Mouse (Mus musculus) liver, postnatal 0 days (tissue): Measurements from ENCODE around the gene Exoc3l. TPM values are rescaled to one million over a fixed set of nuclear protein-coding genes. Genes with fewer than 3 reads are reported as not detected.

ENCODE experiments used
- ATAC-seq: fragments of 200-750 bp; cut with Nextera tagmentation; 2 replicates; pipeline ENCODE4 v1.8.0; 2017; ENCODE audit warnings: mild to moderate bottlenecking, moderate library complexity
- DNase-seq: peaks from one replicate; pipeline ENCODE4 v3.0.0-alpha.2; 2016
- H3K27ac ChIP-seq: fragments of 300-500 bp; sonication (generic); 2 replicates; pipeline ENCODE4 v1.5.1; 2014; ENCODE audit warnings: antibody characterized with exemption, moderate library complexity, mild to moderate bottlenecking, low read depth
- H3K27me3 ChIP-seq: fragments of 300-500 bp; sonication (generic); 2 replicates; pipeline ENCODE4 v1.6.1; 2014; ENCODE audit warnings: low read length, control low read depth, mixed read lengths; ENCODE audit not compliant: insufficient read depth
- H3K36me3 ChIP-seq: fragments of 300-500 bp; sonication (generic); replicated peaks from 2 replicates; pipeline ENCODE4 v1.6.1; 2014; ENCODE audit warnings: mild to moderate bottlenecking, control low read depth, low read length, moderate library complexity, mixed read lengths; ENCODE audit not compliant: insufficient read depth
- H3K4me1 ChIP-seq: fragments of 300-500 bp; sonication (generic); 2 replicates; pipeline ENCODE4 v1.6.1; 2014; ENCODE audit warnings: antibody characterized with exemption, mild to moderate bottlenecking, control low read depth; ENCODE audit not compliant: insufficient read depth
- H3K4me2 ChIP-seq: fragments of 300-500 bp; sonication (generic); 2 replicates; pipeline ENCODE4 v1.6.1; 2014; ENCODE audit warnings: low read depth, mild to moderate bottlenecking, low read length, moderate library complexity, mixed read lengths
- H3K4me3 ChIP-seq: fragments of 300-500 bp; sonication (generic); 2 replicates; pipeline ENCODE4 v1.5.1; 2014; ENCODE audit warnings: low read depth, low read length
- H3K9ac ChIP-seq: fragments of 300-500 bp; sonication (generic); replicated peaks from 2 replicates; pipeline ENCODE4 v1.6.1; 2014; ENCODE audit warnings: mild to moderate bottlenecking, moderate library complexity
- H3K9me3 ChIP-seq: fragments of 300-500 bp; sonication (generic); 2 replicates; pipeline ENCODE4 v1.6.1; 2016; ENCODE audit warnings: mild to moderate bottlenecking, control low read depth, low read length, mixed read lengths
- CTCF ChIP-seq: sonication (generic); IDR thresholded peaks from 2 replicates; pipeline ENCODE4 v1.5.1; 2016; ENCODE audit warnings: antibody characterized with exemption, low read depth
- EP300 ChIP-seq: IDR thresholded peaks from 2 replicates; pipeline ENCODE4 v1.6.1; 2016; ENCODE audit warnings: antibody characterized with exemption, low read depth, mild to moderate bottlenecking
- WGBS: fragments of 180-500 bp; shearing (Covaris S2); extraction: QIAGEN DNeasy Blood & Tissue Kit; methylation state at CpG from one replicate; pipeline ENCODE4 v1.1.7; 2014; ENCODE audit not compliant: insufficient replicate concordance; 5-methylcytosine and 5-hydroxymethylcytosine counted together
- polyA plus RNA-seq: library from polyadenylated mRNA; unstranded; fragments of >200 nt; fragmentation: Nextera tagmentation; extraction: Ambion mirVana; gene quantifications from 2 replicates; pipeline ENCODE4 v1.2.1, GENCODE M21; 2015

Exoc3l gene
- polyA plus RNA-seq, 1 experiment from 2014 or later, result 6.6 TPM

DNA sequence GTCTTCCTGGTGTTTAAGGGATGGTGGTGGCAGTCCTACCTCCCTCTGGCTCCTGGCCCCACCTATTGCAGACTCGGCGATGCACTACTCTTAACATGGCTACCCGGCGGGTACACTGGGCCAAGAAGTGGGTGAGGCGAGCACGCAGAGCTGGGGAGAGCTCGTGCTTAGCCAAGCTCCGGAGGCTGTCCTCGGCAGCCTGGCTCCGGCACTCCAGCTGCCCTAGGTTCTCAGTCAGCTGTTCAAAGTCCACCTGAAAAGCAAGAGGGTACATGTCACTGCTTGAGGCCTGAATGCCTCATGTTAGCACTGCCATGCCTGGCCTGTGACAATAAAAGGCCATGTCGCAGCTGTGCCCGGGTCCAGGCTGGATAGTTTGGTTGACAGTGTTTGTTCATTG, 34.4 kb upstream of the Exoc3l start:
- no peak overlapping the region for H3K4me3 ChIP-seq
- peaks cover 14% of the 10 kb centered on the region for H3K4me1 ChIP-seq
- TF ChIP-seq CTCF (no peak), EP300 (no peak)
- H3K27me3 ChIP-seq, result no peaks in the 10 kb centered on the region
- H3K9me3 ChIP-seq, result no peaks in the 10 kb centered on the region
- no peak overlapping the region for H3K9ac ChIP-seq
- DNase-seq (no peak), ATAC-seq (no peak)
- H3K27ac ChIP-seq, result no peak overlapping the region
- H3K4me2 ChIP-seq, result no peak overlapping the region
- WGBS, result 89% methylated on average over 12 of the region's 12 CpGs
- H3K36me3 ChIP-seq, result peaks cover 44% of the 10 kb centered on the region

DNA sequence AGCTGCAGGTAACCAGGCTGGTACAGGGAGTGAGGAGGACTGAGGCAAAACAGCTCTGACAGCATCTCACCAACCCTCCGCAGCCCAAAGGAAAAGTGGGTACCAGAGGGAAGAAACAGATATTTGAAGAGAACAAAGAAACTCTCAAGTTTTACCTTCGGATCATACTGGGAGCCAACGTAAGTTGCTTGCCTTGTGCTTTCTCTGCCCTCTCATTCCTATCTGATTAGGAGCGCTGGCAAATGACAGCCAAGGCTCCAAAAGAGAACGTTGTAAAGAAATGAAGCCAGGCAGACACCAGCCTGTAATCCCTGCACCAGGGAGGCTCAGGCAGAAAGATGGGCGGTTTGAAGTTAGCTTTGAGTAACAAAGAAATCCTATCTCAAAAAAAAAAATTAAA, 31.1 kb upstream of the Exoc3l start:
- Histone ChIP-seq H3K9me3 (no peaks in the 10 kb centered on the region), H3K9ac (peak overlapping the region; percentile 84), H3K36me3 (peaks cover 48% of the 10 kb centered on the region), H3K27ac (peak overlapping the region; percentile 80), H3K27me3 (no peaks in the 10 kb centered on the region), H3K4me1 (peaks cover 25% of the 10 kb centered on the region), H3K4me2 (peak overlapping the region; percentile 97), H3K4me3 (peak overlapping the region; percentile 76)
- 22% methylated on average over 6 of the region's 6 CpGs for WGBS
- no peak for TF ChIP-seq EP300
- TF ChIP-seq CTCF, result no peak
- ATAC-seq (no peak), DNase-seq (no peak)

DNA sequence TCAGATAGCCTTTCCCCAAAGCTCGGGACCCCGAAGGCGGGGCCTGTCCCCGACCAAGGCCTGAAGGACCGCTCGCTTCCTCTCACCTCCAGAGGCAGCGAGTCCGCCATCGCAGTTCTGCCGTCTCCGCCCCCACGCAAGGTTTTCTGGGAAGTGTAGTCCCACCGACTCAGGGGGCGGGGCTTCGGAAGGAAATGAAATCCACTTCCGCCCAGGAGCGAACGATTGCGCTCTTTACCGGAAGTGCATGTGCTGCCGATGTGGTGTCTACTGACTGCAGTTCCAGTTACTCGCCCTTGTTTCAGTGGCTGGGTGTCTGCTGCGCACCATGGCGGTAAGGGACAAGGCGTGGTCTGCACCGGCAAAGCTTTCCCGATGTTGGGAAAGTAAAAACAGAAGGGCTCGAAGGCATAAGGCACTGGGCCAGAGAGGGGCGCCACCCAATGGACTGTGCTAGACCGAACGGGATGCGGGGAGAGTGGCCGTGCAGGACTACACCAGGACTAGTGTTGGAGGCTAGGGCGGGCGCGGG, 30.3 kb upstream of the Exoc3l start, which contains the start of the genes Lrrc29 and Tmem208:
TSS of gene Lrrc29 (minus strand) at position 138 of the 532 bp plus-strand sequence.
TSS of gene Tmem208 (plus strand) at position 214 of the 532 bp plus-strand sequence.
- DNase-seq (peak; percentile 98), ATAC-seq (peak; percentile 86)
- Histone ChIP-seq H3K27me3 (no peaks in the 10 kb centered on the region), H3K4me3 (peak within 1 kb of the TSS; percentile 76), H3K4me2 (peak within 1 kb of the TSS; percentile 97), H3K9me3 (no peaks in the 10 kb centered on the region), H3K9ac (peak within 1 kb of the TSS; percentile 84), H3K27ac (peak within 1 kb of the TSS; percentile 80), H3K36me3 (peaks cover 42% of the 10 kb centered on the region), H3K4me1 (peaks cover 25% of the 10 kb centered on the region)
- WGBS, result 0% methylated on average over 36 of the region's 36 CpGs
- TF ChIP-seq CTCF (peak; percentile 78), EP300 (no peak)

DNA sequence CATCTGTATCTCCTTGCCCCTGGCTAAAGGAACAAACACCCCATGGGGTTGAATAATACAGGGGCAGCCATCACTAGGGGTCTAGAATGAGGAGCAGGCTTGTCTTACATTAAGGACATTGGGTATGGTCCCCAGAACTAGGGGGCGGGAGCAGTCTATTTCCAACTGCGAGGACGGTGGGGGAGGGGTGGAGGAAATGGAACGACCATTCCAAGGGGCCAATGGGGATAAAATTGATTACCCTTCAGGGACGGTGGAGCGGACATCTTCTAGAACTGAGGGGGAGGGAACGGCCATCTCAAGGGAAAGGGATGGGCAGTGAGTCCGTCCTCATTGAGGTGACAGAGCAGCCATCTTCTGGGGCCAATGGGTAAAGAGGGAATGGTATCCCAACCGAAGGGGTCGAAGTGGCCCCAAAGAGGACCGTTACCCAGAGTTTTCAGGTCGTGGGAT, 29.8 kb upstream of the Exoc3l start:
- TF ChIP-seq CTCF (no peak), EP300 (no peak)
- DNase-seq (no peak), ATAC-seq (peak; percentile 22)
- Histone ChIP-seq H3K9me3 (no peaks in the 10 kb centered on the region), H3K27me3 (no peaks in the 10 kb centered on the region), H3K27ac (peak overlapping the region; percentile 80), H3K4me3 (peak overlapping the region; percentile 76), H3K4me1 (peaks cover 25% of the 10 kb centered on the region), H3K36me3 (peaks cover 38% of the 10 kb centered on the region), H3K4me2 (peak overlapping the region; percentile 81), H3K9ac (peak overlapping the region; percentile 84)
- WGBS, result 0% methylated on average over 12 of the region's 12 CpGs

DNA sequence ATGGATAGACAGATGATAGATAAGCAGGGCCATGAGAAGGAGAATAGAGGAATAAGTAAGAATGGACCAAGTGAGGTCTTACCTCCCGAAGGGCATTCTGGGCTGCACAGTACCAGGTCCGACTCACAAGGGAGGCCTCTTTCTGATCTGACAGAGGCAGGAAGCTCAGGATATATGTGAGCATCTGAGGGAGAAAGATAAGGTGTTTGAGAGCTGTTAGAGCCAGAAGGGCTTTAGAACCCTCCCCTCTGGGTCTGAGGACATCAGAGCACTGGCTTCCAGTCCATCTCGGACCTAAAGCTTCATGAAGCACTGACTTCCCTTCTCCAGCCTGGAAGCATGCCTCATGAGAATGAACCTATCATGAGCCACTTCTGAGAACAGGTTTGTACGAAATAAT, 27.3 kb upstream of the Exoc3l start:
- ATAC-seq (peak; percentile 73), DNase-seq (no peak)
- Histone ChIP-seq H3K27me3 (no peaks in the 10 kb centered on the region), H3K9me3 (no peaks in the 10 kb centered on the region), H3K36me3 (peaks cover 28% of the 10 kb centered on the region), H3K4me2 (peak overlapping the region; percentile 81), H3K9ac (peak overlapping the region; percentile 59), H3K4me3 (peak overlapping the region; percentile 42), H3K27ac (peak overlapping the region; percentile 81), H3K4me1 (peaks cover 30% of the 10 kb centered on the region)
- WGBS, result 54% methylated on average over 4 of the region's 4 CpGs
- TF ChIP-seq EP300, result peak; percentile 90
- no peak for TF ChIP-seq CTCF

DNA sequence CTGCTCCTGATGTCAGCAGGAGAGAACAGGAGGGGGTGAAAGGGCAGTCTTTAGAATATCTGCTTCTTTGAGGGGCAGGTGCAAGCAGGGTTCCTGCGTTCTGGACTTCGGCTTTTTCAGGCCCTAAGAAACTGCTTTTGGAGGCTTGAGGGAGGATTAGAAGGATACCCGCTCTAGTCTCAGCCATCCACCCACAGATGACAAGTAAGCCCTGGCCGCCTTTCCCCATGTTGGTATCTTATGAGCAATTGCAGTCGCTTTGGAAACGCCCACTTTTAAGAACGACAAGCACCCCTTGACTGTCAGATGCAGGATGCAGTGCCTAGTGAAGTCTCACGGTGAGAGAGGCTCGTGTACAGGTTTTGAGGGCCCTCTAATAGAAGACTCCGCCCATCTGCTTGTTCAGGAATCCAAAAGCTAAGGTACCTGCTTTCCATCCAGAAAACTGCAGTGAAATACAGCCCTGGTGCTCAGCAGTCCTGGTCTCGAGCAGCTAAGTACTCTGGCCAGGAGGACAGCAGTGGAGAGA, 22.8 kb upstream of the Exoc3l start:
- TF ChIP-seq EP300 (no peak), CTCF (no peak)
- 80% methylated on average over 11 of the region's 11 CpGs for WGBS
- Histone ChIP-seq H3K4me2 (no peak overlapping the region), H3K4me1 (peaks cover 6% of the 10 kb centered on the region), H3K9ac (no peak overlapping the region), H3K27ac (no peak overlapping the region), H3K36me3 (peaks cover 53% of the 10 kb centered on the region), H3K4me3 (no peak overlapping the region), H3K9me3 (no peaks in the 10 kb centered on the region), H3K27me3 (no peaks in the 10 kb centered on the region)
- DNase-seq (no peak), ATAC-seq (no peak)
